Mouse (Mus musculus): ENCODE data around the gene Pisd.
"Not testable (repeated sequence)": the region's sequence is repeated elsewhere in the genome, so short reads cannot be mapped to it uniquely, and the experiment has no call there.

Gene Pisd

DNA sequence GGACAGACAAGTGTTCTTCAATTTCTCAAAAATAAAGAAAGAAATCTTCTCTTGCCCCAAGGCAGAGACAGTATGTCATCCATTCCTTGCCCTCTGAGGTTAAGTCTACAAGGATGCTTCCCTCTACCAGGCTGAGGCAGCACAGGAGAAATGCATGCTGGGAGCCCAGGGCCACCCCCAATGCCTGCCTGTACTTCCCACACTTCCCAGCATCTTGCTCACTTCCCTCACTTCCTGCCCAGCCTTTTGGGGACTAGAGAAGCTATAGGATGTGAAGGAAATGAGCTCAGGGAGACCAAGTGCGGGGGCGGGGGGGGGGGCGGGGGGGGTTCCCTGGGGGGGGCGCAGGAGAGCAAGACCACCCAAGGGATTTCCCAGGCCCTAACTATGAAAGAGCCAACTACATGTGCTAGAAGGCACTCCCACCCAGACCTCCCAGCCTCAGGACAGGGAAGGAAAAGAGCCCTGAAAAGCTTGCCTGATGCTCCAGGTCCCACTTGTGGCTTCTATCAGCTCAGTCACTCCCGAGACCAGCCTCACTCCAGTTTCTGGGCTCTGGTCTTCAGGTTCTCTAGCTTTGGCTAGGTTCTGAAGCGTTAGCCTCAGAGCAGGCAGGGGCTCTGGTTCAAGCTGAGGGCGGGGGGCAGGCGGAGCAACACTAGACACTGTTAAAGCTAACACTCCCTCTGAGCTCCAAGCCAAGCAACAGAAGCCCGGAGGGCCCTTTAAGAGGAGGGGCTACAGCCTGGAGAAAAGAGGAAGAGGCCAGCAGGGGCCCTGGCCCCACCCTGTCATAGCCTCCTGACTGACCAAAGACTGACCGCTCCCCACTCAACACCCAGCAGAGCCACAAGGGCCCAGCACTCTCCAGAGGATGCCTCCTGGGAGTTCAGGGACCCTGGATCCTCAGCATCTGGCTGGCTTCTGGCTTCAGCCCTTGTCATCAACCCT is 39.5 kb downstream of the Pisd start:
- DNase-seq = peak; percentile 42

DNA sequence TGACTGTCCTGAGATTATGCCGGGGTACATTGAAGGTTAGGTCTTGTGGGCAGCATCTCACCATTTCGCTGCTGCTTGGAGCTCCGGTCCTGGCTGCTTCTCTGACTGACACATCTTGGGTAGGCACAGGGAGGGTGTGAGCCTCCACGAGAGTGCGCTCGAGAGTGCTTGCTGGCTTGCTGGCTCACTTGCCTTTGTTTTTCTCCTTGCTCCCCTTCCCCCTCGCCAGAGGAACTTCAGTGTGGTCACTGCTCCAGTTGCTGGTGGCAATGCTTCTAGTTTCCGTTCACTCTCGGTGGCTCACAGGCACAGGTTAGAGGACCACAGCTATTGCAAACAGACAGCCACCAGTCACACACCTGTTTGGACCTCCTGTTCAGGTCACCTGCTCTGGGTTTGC is 43.3 kb downstream of the Pisd start:
- DNase-seq = peak; percentile 80

DNA sequence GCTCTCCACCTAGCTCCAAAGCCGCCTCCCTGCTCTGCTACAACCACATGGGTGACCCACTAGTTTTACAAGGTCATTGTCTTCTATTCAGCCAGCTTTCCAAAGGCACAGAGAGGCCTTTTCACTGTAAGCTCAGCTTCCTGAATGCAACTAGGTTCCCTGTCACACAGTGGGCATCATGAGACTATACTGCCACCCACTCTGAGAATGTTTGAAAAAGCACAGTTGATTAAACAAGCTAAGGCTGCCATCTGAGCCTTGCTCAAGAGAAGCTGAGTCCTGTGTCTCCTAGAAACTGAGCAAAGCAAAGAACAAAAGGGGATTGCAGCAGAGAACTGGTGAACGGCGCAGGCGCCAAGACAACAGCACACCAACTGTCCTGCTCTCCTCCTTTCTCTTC is 44.1 kb downstream of the Pisd start:
- DNase-seq = not testable (repeated sequence)

DNA sequence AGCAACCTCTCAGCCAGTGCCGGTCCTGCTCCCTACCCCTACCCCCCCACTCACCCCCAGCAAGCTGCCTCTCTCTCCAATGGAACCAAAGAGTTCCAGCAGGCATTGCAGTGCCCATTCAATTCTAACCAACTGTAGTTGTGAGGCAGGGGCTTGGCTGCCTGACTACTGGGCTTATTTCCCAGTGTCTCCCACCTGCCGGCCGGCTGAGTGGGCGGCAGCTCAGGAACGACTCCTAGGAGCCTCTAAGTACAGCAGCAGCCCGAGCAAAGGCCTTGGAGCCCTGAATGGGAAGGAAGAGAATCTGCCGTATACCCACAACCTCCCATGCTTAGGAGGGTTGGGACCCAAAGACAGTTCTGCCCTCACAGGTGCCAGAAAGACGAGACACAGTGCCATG is 44.6 kb downstream of the Pisd start:
- DNase-seq = not testable (repeated sequence)

DNA sequence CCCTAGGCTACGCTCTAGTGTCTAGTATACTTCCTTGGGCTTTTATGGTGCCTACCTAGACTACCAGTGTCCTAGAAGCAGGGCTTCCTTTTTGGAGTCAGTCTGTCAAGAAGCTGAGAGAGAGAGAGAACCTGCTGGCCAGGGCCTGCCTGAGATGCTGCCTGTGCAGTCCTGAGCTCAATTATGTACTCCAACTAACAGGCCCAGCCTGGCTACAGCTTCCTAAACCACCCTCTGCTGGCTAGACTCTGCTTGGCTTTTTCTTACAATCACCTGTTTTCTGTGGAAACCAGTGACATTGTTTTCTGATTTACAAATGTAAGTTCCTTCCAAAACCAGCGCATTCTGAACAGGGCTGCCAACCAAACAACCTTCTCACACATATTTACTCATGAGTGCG is 45.3 kb downstream of the Pisd start:
- DNase-seq = no peak

DNA sequence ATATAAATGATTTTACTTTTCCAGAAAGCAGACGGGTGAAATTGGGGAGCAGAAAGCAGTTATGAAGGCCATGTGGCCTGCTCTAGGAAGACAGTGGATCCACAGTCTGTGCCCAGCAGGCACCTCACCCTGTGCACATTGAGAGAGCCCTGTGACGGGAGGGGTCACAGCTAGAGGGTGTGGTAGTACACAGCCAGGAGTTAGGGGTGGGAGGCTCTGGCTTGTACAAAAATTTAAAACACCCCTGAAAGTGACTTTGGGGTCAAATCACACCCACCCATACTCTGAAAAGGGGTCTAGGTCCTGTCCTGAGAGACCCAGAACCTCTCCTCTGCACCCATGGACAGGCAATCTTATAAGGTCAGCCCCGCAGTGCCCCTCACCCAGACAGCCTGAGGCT is 48.7 kb downstream of the Pisd start:
- DNase-seq = not testable (repeated sequence)

DNA sequence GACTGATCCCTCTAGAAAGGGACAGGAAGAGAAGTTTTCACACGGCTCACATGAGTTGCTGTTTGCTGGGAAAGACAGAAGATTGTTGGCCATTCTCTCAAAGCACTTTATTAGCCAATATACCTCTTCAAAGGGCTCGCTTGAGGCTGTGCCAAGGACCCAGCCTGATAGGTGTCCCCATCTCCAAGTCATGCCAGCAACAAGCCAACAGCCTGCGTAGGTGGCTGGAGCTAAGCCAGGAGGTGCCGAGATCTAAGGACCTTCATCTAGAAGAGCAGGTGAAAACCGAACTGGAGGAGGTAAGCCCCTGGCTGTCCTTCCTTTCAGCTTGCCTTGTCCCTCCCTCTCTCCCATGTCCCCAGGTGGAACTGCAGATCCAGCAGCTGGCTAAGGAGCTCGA is 49.7 kb downstream of the Pisd start:
- DNase-seq = peak; percentile 52

DNA sequence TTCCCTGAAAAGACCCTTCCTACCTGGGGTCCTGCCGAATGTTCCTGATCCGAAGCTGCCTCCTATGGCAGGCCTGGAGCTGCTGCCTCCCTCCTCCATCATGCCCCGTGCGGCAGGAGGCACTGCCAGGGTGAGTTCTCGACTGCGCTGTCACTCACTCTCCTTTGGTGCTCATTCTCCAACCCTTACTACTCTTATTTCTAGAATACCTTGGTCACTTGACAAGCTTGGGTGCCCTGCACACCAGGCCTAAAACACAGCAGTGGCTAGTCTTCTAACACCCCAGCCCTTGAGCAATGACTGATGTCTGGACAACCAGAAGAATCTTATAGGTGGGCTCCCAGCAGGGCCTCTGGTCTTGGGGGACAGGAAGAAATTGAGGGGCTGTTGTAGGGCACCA is 51.6 kb downstream of the Pisd start:
- not testable (repeated sequence) for DNase-seq

DNA sequence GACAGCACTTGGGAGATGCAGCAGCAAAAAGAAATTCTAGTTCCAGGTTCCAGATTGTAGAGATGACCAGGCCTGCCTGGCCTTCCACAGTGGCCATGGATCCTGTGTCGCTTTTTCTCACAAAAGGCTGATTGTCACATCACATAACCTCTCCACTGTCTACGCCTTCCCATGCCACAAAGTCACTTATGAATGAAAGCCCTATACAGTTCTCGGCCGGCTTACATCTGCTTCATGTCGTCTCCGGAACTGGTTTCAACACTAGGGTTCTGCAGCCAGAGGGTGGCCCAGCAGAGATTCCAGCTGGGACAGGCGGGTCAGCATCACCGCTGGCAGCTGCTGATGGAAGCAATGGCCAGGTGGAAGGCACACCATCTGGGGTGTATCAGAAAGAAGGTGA is 56.6 kb downstream of the Pisd start:
- no peak for DNase-seq

DNA sequence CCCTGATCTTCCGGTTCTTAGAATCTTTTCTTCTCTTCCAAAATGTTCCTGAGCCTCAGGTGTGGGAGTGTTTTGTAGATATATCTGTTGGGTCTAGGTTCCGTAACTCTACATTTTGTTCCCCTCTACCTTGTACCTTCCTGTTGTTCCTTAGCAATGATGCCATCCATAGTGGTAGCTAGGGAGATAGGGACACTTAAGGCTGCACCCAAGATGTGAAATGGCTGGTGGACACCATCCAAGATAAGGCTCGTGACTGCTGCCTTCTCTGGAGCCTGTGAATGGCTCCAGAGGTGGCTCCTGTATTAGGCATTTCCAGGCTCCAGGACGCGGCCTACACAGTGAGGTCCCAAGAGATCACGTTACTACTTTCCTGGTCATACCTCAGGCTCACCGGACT is 57.1 kb downstream of the Pisd start:
- no peak for DNase-seq

DNA sequence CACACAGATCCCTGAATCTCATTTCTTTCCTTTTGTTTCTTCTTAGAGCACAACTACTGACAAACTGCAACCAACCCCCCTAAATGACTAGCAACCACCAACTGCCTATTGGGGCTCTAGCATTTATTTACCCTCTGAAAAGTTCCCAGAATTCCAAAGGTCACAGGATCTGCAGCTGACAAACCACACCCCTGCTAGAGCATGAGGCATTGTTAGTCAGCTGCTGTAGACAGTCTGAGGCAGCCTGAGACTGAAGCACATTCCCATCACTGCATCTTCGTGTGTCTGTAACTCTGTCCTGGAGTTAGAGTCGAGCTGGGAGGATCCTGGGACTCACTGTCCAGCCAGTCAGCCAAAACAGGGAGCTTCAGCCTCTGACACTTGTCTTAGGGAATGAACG is 60.0 kb downstream of the Pisd start:
- not testable (repeated sequence) for DNase-seq

DNA sequence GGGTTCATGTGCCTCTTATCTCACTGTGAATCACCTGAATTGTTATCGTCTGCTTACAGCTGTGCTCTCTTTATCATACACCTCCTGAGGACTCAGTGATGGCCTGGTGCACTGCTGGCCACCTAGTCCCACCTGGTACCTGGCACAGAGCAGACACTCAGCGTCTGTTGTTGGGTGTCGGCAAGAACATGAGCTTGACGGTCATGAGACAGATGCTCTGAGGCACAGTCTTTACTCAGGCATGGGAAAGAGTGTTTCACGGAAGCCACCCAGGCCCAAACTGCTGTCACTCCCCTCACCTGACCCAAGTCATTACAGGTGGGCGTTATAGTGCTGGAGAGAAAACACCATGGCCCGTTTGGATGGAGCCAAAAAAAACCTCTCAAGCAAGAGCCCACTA is 61.5 kb downstream of the Pisd start:
- DNase-seq = no peak

DNA sequence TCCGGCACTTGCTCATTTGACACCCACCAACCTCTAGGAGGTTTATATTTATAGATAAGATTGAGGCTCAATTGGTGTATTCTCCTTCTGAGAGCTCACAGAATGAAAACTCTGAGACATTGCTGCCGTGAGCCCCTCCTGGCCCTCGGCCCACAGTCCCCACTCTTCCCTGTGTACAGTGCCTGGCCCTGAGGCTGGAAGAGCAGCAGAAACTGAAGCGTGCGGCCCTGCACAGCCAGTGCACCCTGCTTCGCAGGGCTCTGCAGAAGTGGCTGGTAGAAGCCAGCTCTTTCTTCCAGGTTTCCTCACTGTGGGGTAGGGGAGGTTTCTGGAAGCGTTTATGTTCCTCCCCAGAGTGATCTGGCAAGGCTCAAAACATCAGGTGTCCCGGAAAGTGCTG is 62.7 kb downstream of the Pisd start:
- DNase-seq = not testable (repeated sequence)

DNA sequence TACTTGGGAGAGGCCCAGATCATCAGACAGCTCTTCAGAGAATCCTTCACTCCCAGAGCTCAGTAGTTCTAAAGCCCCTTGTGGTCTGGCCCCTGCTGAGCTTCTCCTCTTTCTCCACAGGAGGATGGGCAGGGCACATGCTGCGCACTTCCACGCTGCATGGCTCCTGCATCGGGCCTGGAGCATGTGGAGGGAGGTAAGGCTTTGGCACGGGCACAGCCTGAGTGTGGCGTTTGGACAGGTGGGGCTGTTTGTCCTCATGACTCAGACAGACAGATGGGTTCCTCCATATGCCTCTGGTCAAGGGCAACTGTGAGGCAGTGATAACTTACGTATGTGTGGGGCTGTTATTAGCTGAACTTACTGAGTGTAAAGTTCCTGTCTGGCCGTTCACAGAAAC is 63.2 kb downstream of the Pisd start:
- DNase-seq = no peak

DNA sequence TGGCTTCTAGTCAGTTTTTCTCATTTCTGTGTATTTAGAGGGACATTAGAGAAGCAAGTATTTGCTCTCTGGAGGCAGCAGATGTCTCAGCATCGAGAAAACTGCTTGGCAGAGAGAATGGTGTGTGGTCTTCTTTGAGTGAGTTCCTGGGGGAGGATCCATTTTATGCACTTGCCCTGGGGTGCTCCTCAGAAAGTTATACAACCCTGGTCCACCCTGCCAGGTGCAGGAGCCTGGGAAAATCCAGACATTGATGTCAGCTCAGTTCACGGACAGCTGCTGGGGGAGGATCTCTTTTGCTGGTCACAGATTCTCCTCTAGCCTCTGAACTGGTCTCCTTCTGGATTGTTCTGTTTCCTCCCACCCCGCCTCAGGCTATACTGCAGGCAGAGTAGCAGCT is 64.1 kb downstream of the Pisd start:
- DNase-seq = no peak

DNA sequence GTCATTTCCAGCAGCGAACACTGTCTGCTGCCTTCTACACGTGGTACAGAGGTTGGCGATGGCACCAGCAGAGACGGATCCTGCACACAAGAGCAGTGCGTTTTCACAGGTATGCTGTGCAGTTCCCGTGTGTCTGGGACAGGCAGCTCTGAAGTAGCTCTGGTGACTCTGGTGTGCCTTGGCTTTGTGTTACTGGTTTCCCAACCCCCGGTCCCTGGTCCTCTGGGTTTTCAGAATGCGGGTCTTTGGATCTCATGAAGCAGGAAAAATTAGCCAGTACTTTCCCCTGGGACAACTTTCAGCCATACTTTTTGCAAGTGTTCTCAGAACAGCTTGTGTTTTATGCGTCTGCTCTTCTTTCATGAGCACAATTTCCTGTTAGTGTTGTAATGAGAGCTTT is 65.0 kb downstream of the Pisd start:
- no peak for DNase-seq

DNA sequence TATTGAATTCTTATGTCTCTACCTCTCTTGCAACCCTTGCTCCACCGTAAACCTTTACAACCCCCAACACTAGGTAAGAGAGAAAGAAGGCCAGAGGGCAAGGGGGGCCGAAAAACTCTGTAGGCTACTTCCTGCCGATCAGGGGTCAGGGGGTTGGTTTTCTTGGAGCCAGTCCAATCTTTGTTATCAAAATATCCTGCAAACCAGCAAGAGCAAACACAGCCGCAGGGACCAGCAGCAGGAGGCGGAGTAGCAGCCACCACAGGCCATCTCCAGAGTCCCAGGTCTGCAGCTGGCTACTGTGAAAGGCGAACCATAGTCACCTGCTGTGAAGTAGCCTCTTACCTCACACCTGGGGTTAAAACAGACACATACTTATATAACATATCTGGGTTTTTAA is 66.5 kb downstream of the Pisd start:
- no peak for DNase-seq

DNA sequence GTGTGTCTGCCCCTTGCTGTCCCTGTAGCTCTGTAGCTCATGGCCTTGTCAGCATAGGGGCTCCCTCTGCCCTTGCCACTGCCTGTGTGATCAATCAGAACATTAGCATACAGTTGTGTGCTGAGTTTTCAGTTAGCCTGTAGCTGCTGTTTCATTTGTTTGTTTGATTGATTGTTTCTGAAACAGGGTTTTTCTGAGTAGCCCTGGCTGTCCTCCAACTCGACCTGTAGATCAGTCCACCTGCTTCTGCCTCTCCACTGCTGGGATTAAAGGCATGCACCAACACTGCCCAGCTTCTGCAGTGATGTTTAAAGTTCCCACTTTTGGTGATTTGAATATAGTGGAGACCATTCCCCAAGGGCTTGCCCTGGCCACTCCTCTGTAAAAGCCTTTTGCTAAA is 67.7 kb downstream of the Pisd start:
- no peak for DNase-seq

DNA sequence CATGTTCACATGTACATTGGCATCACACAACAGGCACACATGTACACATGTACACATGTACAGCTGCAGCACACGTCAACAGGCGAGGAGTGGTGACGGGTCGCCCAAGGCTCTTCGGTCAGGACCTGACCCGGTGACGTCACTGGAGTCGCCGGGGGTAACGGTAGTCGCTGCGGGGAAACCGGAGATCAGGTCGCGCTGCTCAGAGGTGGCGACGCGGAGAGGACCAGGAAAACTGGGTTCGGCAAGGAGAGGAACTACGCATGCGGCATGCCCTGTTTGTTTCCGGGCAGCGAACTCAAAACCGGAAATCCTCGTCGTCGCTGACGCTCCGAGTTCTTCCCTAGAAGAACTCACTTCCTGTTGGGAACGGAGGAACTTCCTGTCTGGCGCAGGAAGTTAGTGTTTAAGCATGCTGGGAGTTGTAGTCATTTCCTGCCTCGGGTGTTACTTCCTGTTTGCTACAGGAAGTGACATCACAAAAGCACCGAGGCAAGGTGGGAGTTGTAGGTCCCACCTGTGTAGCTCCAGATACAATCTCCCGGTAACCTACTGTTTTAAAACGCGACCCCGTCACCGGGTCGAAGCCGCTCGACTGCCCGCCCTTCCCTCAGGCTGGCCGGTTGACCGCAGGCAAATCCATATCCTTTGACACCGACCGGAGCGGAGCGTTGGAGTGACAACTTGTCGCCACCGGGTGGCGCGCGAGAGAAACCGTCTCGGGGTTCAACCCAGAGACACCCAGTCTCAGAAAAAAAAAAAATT is 71.6 kb downstream of the Pisd start:
- DNase-seq = peak; percentile 96

DNA sequence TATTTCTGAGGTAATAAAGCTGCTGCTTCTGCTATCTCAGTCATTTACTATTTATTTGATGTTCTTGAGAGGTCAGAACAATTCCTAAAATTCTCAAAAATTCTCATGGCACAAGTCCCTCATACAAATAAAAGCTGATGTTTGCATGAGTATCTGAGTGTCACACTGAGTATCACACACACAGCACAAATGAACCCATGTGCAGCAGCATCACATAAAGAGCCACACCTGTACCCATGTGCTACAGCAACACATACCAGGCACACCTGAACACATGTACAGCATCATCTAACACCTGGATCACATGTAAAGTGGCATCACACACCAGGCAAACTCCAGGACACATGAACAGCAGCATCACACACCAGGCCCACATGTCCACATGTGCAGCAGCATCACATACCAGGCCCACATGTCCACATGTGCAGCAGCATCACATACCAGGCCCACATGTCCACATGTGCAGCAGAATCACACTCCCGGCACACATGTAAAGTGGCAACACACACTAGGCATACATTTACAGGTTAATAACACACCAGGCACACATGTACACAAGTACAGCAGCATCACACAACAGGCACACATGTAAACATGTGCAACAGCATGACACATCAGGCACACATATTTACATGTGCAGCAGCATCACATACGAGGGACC is 72.3 kb downstream of the Pisd start:
- peak; percentile 46 for DNase-seq

DNA sequence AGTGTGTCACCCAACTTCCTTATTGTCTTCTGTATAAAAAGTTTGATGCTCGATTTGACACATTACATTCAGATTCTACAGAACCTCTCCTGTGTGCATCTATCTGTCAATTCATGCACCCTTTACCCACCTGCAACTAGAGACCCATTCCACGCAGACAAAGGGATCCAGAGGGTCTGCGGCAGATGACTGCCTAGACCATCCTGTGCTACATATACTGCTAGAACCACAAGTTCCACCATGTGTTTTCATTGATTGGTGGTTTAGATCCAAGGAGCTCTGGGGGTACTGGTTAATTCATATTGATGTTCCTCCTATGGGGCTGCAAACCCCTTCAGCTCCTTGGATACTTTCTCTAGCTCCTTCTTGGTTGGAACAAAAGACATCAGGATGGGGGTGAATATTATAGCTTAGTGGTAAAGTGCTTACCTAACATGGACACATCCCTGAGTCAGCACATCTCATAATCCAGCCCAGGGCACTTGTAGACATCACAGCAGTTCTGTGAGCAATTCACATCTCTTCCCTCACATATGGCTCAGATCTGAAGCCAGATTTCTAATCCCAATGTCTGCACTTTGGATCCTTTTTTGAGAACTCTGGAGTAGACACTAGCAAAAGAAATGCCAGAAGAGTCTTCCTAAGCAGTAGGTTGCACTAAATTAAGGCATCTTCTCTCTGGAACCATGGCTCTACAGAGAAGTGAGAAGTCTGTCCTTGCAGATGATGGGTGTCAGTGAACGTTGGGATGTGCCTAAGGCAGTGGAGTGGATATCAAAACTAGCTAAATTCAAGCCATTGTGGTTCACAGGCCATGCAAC is 73.0 kb downstream of the Pisd start:
- DNase-seq = no peak

DNA sequence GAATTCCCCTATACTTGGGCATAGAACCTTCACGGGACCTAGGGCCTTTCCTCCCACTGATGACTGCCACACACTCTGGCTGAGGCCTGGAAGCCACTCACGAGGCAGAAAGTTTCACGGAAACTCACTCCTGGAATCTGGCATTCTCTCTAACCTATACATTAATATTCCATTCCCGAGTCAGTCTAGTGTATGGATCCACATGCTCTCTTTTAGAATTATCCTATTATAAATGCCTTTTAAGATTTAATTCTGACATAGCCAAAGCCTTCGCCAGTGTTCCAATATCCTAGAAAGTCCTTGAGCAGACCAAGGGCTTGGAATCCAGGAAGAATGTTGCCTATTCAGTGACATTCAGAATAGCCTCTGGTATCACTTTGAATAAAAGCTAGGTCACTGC is 74.0 kb downstream of the Pisd start:
- DNase-seq = no peak
